In genomic region chr19:35957656-35958055, GRCm38 (mm10) we compare ENCODE assay signal across 27 mouse cellular contexts.
"Had no signal": no experiment of that assay in that cellular context is flagged by ENCODE, and none has a peak within 500 bp of the region (broad histone marks: within the 10 kb centered on the region; RNA-seq: fewer than 3 reads in every experiment).

No protein-coding gene starts in this region.

- H3K4me3 ChIP-seq: gastrocnemius, adult 2 months; heart, embryonic 10.5 days; heart, embryonic 12.5 days; hindbrain, embryonic 10.5 days; hindbrain, embryonic 12.5 days; intestine, embryonic 15.5 days; layer of hippocampus, adult 2 months; left cerebral cortex, adult 2 months; limb, embryonic 10.5 days; limb, embryonic 12.5 days had no signal

- H3K9ac ChIP-seq: heart, embryonic 12.5 days; hindbrain, embryonic 12.5 days; hindbrain, embryonic 14.5 days; intestine, embryonic 15.5 days; limb, embryonic 12.5 days; liver, embryonic 14.5 days had no signal

- H3K36me3 ChIP-seq: heart, embryonic 10.5 days; heart, embryonic 12.5 days; hindbrain, embryonic 10.5 days; hindbrain, embryonic 12.5 days; intestine, embryonic 15.5 days; limb, embryonic 10.5 days; limb, embryonic 12.5 days had no signal

- DNase-seq: gastrocnemius, adult 2 months; gastrocnemius, postnatal 10 days; gastrocnemius, postnatal 25 days; heart, adult 18-20 months; heart, postnatal 10 days; heart, postnatal 4 days; kidney, adult 18-20 months; kidney, adult 8-10 months; kidney, postnatal 10 days; kidney, postnatal 25 days; kidney, postnatal 4 days; liver had no signal

- H3K4me1 ChIP-seq: heart, embryonic 10.5 days; heart, embryonic 12.5 days; hindbrain, embryonic 10.5 days; hindbrain, embryonic 12.5 days; intestine, embryonic 15.5 days; limb, embryonic 10.5 days; limb, embryonic 12.5 days had no signal

- H3K9me3 ChIP-seq: heart, embryonic 10.5 days; heart, embryonic 12.5 days; hindbrain, embryonic 10.5 days; hindbrain, embryonic 12.5 days; intestine, embryonic 15.5 days; limb, embryonic 10.5 days; limb, embryonic 12.5 days had no signal

- H3K27me3 ChIP-seq: heart, embryonic 12.5 days; hindbrain, embryonic 12.5 days; intestine, embryonic 15.5 days; limb, embryonic 12.5 days had no signal

- H3K27ac ChIP-seq: gastrocnemius, adult 2 months; heart, embryonic 10.5 days; hindbrain, embryonic 10.5 days; hindbrain, embryonic 12.5 days; hindbrain, embryonic 14.5 days; intestine, embryonic 15.5 days; layer of hippocampus, adult 2 months; left cerebral cortex, adult 2 months; limb, embryonic 10.5 days; limb, embryonic 12.5 days; liver, embryonic 14.5 days had no signal

- ATAC-seq: hindbrain, embryonic 16.5 days; inflammation-experienced regulatory T-cells, adult 6 months; intestine, embryonic 15.5 days; intestine, postnatal 0 days had no signal

- H3K4me2 ChIP-seq: heart, embryonic 12.5 days; hindbrain, embryonic 12.5 days; hindbrain, embryonic 14.5 days; intestine, embryonic 15.5 days; limb, embryonic 12.5 days; liver, embryonic 11.5 days had no signal
